In genomic region chr6:34622865-34623264, GRCm38 (mm10) we compare ENCODE assay signal across 17 mouse cellular contexts. TPM values are rescaled to one million over a fixed set of nuclear protein-coding genes. Genes with fewer than 3 reads are reported as not detected.
DNase-seq lines count a peak whose midpoint lies in the region; ATAC-seq and TF ChIP-seq lines count a peak whose summit lies in the region.
"Had no signal": no experiment of that assay in that cellular context is flagged by ENCODE, and none has a peak within 500 bp of the region (broad histone marks: within the 10 kb centered on the region; RNA-seq: fewer than 3 reads in every experiment).

No protein-coding gene starts in this region.

- no peak for TF ChIP-seq POLR2A in embryonic fibroblast, embryonic 13.5 days (IDR thresholded peaks at IDR 0.05; ENCODE audit: low read depth, low read length)

- no peak overlapping the region for H3K9ac ChIP-seq in heart, embryonic 12.5 days
- H3K9ac ChIP-seq in kidney, embryonic 15.5 days = no peak overlapping the region
- H3K9ac ChIP-seq: liver, embryonic 13.5 days; neural tube, embryonic 12.5 days had no signal

- DNase-seq in heart, postnatal 25 days (ENCODE audit: low spot score) = no peak
- no peak for DNase-seq in kidney, adult 18-20 months
- peak; percentile 9 for DNase-seq in embryonic facial prominence, embryonic 10.5 days (ENCODE audit: low spot score)
- DNase-seq in thymus, adult 18-20 months = no peak
- DNase-seq in cerebellum, adult 18-20 months = no peak
- DNase-seq: adrenal gland, postnatal 25 days; cerebellum, postnatal 14 days; gastrocnemius, postnatal 14 days; liver, embryonic 13.5 days; thymus, postnatal 14 days had no signal

- no peak overlapping the region for H3K4me2 ChIP-seq in heart, embryonic 12.5 days
- H3K4me2 ChIP-seq in kidney, embryonic 15.5 days = no peak overlapping the region
- H3K4me2 ChIP-seq: liver, embryonic 13.5 days; neural tube, embryonic 12.5 days had no signal

- H3K27ac ChIP-seq in heart, embryonic 12.5 days (ENCODE audit: poor library complexity, severe bottlenecking) = peak overlapping the region; percentile 50
- peak overlapping the region; percentile 72 for H3K27ac ChIP-seq in kidney, embryonic 15.5 days
- H3K27ac ChIP-seq in embryonic facial prominence, embryonic 10.5 days (replicated peaks) = no peak overlapping the region
- H3K27ac ChIP-seq in embryonic fibroblast, embryonic 13.5 days (ENCODE audit: insufficient read depth, low read length) = peak overlapping the region; percentile 94
- H3K27ac ChIP-seq: hindbrain, postnatal 0 days; liver, embryonic 13.5 days; neural tube, embryonic 12.5 days had no signal

- H3K27me3 ChIP-seq in heart, embryonic 12.5 days (replicated peaks) = no peaks in the 10 kb centered on the region
- no peaks in the 10 kb centered on the region for H3K27me3 ChIP-seq in kidney, embryonic 15.5 days
- H3K27me3 ChIP-seq in embryonic facial prominence, embryonic 10.5 days (replicated peaks; ENCODE audit: low read depth, poor library complexity, severe bottlenecking) = no peaks in the 10 kb centered on the region
- H3K27me3 ChIP-seq: liver, embryonic 13.5 days; neural tube, embryonic 12.5 days had no signal

- H3K36me3 ChIP-seq in heart, embryonic 12.5 days = no peaks in the 10 kb centered on the region
- no peaks in the 10 kb centered on the region for H3K36me3 ChIP-seq in kidney, embryonic 15.5 days
- no peaks in the 10 kb centered on the region for H3K36me3 ChIP-seq in embryonic facial prominence, embryonic 10.5 days (replicated peaks)
- H3K36me3 ChIP-seq: liver, embryonic 13.5 days; neural tube, embryonic 12.5 days had no signal

- no peak overlapping the region for H3K4me3 ChIP-seq in heart, embryonic 12.5 days
- no peak overlapping the region for H3K4me3 ChIP-seq in kidney, embryonic 15.5 days (replicated peaks)
- H3K4me3 ChIP-seq in embryonic facial prominence, embryonic 10.5 days = no peak overlapping the region
- H3K4me3 ChIP-seq in embryonic fibroblast, embryonic 13.5 days (ENCODE audit: insufficient read depth, low read length) = no peak overlapping the region
- H3K4me3 ChIP-seq: liver, embryonic 13.5 days; neural tube, embryonic 12.5 days had no signal

- TF ChIP-seq CTCF in embryonic fibroblast, embryonic 13.5 days (IDR thresholded peaks at IDR 0.05; ENCODE audit: borderline replicate concordance, insufficient read depth, low read length) = no peak

- peaks cover 30% of the 10 kb centered on the region for H3K4me1 ChIP-seq in heart, embryonic 12.5 days (replicated peaks)
- H3K4me1 ChIP-seq in kidney, embryonic 15.5 days = peaks cover 23% of the 10 kb centered on the region
- H3K4me1 ChIP-seq in embryonic facial prominence, embryonic 10.5 days = peaks cover 22% of the 10 kb centered on the region
- peaks cover 35% of the 10 kb centered on the region for H3K4me1 ChIP-seq in embryonic fibroblast, embryonic 13.5 days (ENCODE audit: control insufficient read depth, insufficient read depth, low read length)
- H3K4me1 ChIP-seq: neural tube, embryonic 12.5 days had no signal

- ATAC-seq in heart, embryonic 12.5 days (ENCODE audit: insufficient number of reproducible peaks, low FRiP score) = no peak
- no peak for ATAC-seq in kidney, embryonic 15.5 days (replicated peaks; ENCODE audit: low FRiP score)
- ATAC-seq: forebrain, embryonic 16.5 days; hindbrain, postnatal 0 days had no signal

- 55% methylated on average over 6 of the region's 6 CpGs for WGBS in heart, embryonic 12.5 days
- 79% methylated on average over 6 of the region's 6 CpGs for WGBS in kidney, embryonic 15.5 days
- WGBS in embryonic facial prominence, embryonic 10.5 days = 62% methylated on average over 6 of the region's 6 CpGs

- H3K9me3 ChIP-seq in heart, embryonic 12.5 days (replicated peaks) = no peaks in the 10 kb centered on the region
- H3K9me3 ChIP-seq in kidney, embryonic 15.5 days (replicated peaks) = no peaks in the 10 kb centered on the region
- no peaks in the 10 kb centered on the region for H3K9me3 ChIP-seq in embryonic facial prominence, embryonic 10.5 days
- H3K9me3 ChIP-seq: liver, embryonic 13.5 days; neural tube, embryonic 12.5 days had no signal

- intact Hi-C loops in heart, postnatal 25 days (cut with DNase I) = no loop called here

RNA-seq across cellular contexts. Expression of gene Cald1, which starts 24.6 kb away (rescaled TPM):
- polyA plus RNA-seq in heart, embryonic 12.5 days (2016; fragmentation: Nextera tagmentation; extraction: Ambion mirVana) = 161 and 164 TPM in 2 replicates
- total RNA-seq in heart, postnatal 25 days (2021) = 10 to 100 TPM; 49.3 to 53.1 TPM
- polyA plus RNA-seq in kidney, embryonic 15.5 days (2015; fragmentation: Nextera tagmentation; extraction: Ambion mirVana) = 242 and 266 TPM in 2 replicates
- polyA plus RNA-seq in embryonic facial prominence, embryonic 10.5 days (2016; fragmentation: Nextera tagmentation; extraction: Ambion mirVana) = 189 and 232 TPM in 2 replicates
- polyA plus RNA-seq in embryonic fibroblast, embryonic 13.5 days (2011; ENCODE audit: insufficient read length, low read depth, missing spikeins) = 1,420 and 1,765 TPM in 2 replicates
- total RNA-seq: MEL had no signal
